Mouse (Mus musculus) lung, adult 18-20 months (tissue): ENCODE results near the gene Kars.
A peak's percentile ranks its signal among the peaks of the same experiment; 100 is the strongest.

ENCODE experiments used
- DNase-seq, 2 experiments: peaks; one replicate each; pipeline ENCODE4 v3.0.0; 2022; ENCODE audit warnings: mixed read lengths in 2 of 2

The Kars gene

GRCm38 (mm10) chr8:111978147-111978546 lies 33.0 kb downstream of the Kars start:
- DNase-seq = no peak

GRCm38 (mm10) chr8:111976326-111976725 lies 34.8 kb downstream of the Kars start:
- DNase-seq = no peak

- DNase-seq = no peak
Measured at GRCm38 (mm10) chr8:111975706-111976105, 35.4 kb downstream of the Kars start.

- DNase-seq = no peak
Measured at GRCm38 (mm10) chr8:111974138-111974537, 37.0 kb downstream of the Kars start.

GRCm38 (mm10) chr8:111968991-111969390 lies 42.1 kb downstream of the Kars start:
- no peak for DNase-seq

- no peak for DNase-seq
Measured at GRCm38 (mm10) chr8:111968541-111968940, 42.6 kb downstream of the Kars start.

GRCm38 (mm10) chr8:111967246-111967870 lies 43.8 kb downstream of the Kars start:
- no peak for DNase-seq

- DNase-seq = no peak
Measured at GRCm38 (mm10) chr8:111964849-111965561, 46.1 kb downstream of the Kars start.

GRCm38 (mm10) chr8:111964351-111964750 lies 46.8 kb downstream of the Kars start:
- no peak for DNase-seq

- no peak for DNase-seq
Measured at GRCm38 (mm10) chr8:111963546-111963945, 47.6 kb downstream of the Kars start.

- DNase-seq = no peak
Measured at GRCm38 (mm10) chr8:111963091-111963490, 48.0 kb downstream of the Kars start.

GRCm38 (mm10) chr8:111962589-111962988 lies 48.5 kb downstream of the Kars start:
- DNase-seq = no peak

- no peak for DNase-seq
Measured at GRCm38 (mm10) chr8:111961330-111961729, 49.8 kb downstream of the Kars start.

GRCm38 (mm10) chr8:111960591-111961321 lies 50.4 kb downstream of the Kars start:
- no peak for DNase-seq

- DNase-seq = no peak
Measured at GRCm38 (mm10) chr8:111957231-111957630, 53.9 kb downstream of the Kars start.

GRCm38 (mm10) chr8:111955879-111956278 lies 55.2 kb downstream of the Kars start:
- DNase-seq = no peak

GRCm38 (mm10) chr8:111954844-111955594 lies 56.1 kb downstream of the Kars start:
- peak in 1 of 2 experiments; percentile 10 for DNase-seq

GRCm38 (mm10) chr8:111951936-111952335 lies 59.2 kb downstream of the Kars start:
- DNase-seq = no peak

GRCm38 (mm10) chr8:111951317-111951716 lies 59.8 kb downstream of the Kars start:
- DNase-seq = peak; percentile 10 to 15

- DNase-seq = no peak
Measured at GRCm38 (mm10) chr8:111950846-111951245, 60.3 kb downstream of the Kars start.

GRCm38 (mm10) chr8:111947954-111948353 lies 63.2 kb downstream of the Kars start:
- no peak for DNase-seq

- no peak for DNase-seq
Measured at GRCm38 (mm10) chr8:111947144-111947543, 64.0 kb downstream of the Kars start.

GRCm38 (mm10) chr8:111943544-111943943 lies 67.6 kb downstream of the Kars start:
- no peak for DNase-seq
